ENCODE assay signal across 7 mouse cellular contexts in genomic region chr13:88821440-88822331, GRCm38 (mm10). TPM values are rescaled to one million over a fixed set of nuclear protein-coding genes. Genes with fewer than 3 reads are reported as not detected.
DNase-seq lines count a peak whose midpoint lies in the region; ATAC-seq and TF ChIP-seq lines count a peak whose summit lies in the region.

Edil3 (plus strand) TSS chr13:88821472.

- peak within 1 kb of the TSS; percentile 82 for H3K4me3 ChIP-seq in E14TG2a.4 (replicated peaks; ENCODE audit: low read length)
- peak within 1 kb of the TSS; percentile 65 to 66 for H3K4me3 ChIP-seq in ES-E14 (ENCODE audit: insufficient read depth in 1 of 2, low read depth in 1 of 2, low read length in 2 of 2, poor library complexity in 1 of 2, severe bottlenecking in 1 of 2)
- peak within 1 kb of the TSS; percentile 60 for H3K4me3 ChIP-seq in forebrain, embryonic 14.5 days (ENCODE audit: low read depth, low read length)
- H3K4me3 ChIP-seq in intestine, postnatal 0 days (ENCODE audit: low read depth, low read length) = peak within 1 kb of the TSS; percentile 60
- H3K4me3 ChIP-seq in limb, embryonic 15.5 days = peak within 1 kb of the TSS; percentile 63
- H3K4me3 ChIP-seq in midbrain, embryonic 16.5 days (ENCODE audit: low read depth, low read length) = peak within 1 kb of the TSS; percentile 88

- H3K9me3 ChIP-seq in E14TG2a.4 (ENCODE audit: low read length) = no peaks in the 10 kb centered on the region
- no peaks in the 10 kb centered on the region for H3K9me3 ChIP-seq in ES-E14 (ENCODE audit: control insufficient read depth, insufficient read depth, low read depth, low read length)
- H3K9me3 ChIP-seq in forebrain, embryonic 14.5 days (replicated peaks; ENCODE audit: control insufficient read depth, low read length) = no peaks in the 10 kb centered on the region
- H3K9me3 ChIP-seq in intestine, postnatal 0 days (ENCODE audit: control insufficient read depth) = no peaks in the 10 kb centered on the region
- no peaks in the 10 kb centered on the region for H3K9me3 ChIP-seq in limb, embryonic 15.5 days
- no peaks in the 10 kb centered on the region for H3K9me3 ChIP-seq in midbrain, embryonic 16.5 days (replicated peaks; ENCODE audit: control insufficient read depth, low read length, poor library complexity, severe bottlenecking)

- ATAC-seq in forebrain, embryonic 14.5 days = peak; percentile 84
- 0 out of 2 replicates have a peak, but pooled peaks have one; percentile 19 for ATAC-seq in intestine, postnatal 0 days
- ATAC-seq in limb, embryonic 15.5 days (ENCODE audit: insufficient number of reproducible peaks, low FRiP score, low TSS enrichment, low read depth) = no peak
- peak; percentile 89 for ATAC-seq in midbrain, embryonic 16.5 days

- peak within 1 kb of the TSS; percentile 80 for H3K4me2 ChIP-seq in forebrain, embryonic 14.5 days (ENCODE audit: low read length)
- H3K4me2 ChIP-seq in intestine, postnatal 0 days (replicated peaks; ENCODE audit: low read depth) = peak within 1 kb of the TSS; percentile 90
- peak within 1 kb of the TSS; percentile 93 for H3K4me2 ChIP-seq in limb, embryonic 15.5 days
- H3K4me2 ChIP-seq in midbrain, embryonic 16.5 days (ENCODE audit: low read length) = peak within 1 kb of the TSS; percentile 73

- in situ Hi-C loops in ES-E14 (cut with MboI; ENCODE audit: low sequenced_read_pairs in 2 of 2, unreplicated experiment in 2 of 2) = no loop called here

- no peak within 1 kb of the TSS for H3K27ac ChIP-seq in ES-E14 (ENCODE audit: insufficient read depth, low read depth, low read length, poor library complexity, severe bottlenecking)
- peak within 1 kb of the TSS; percentile 66; the same call in 1 of the 2 replicates for H3K27ac ChIP-seq in forebrain, embryonic 14.5 days (ENCODE audit: low read depth, low read length)
- no peak within 1 kb of the TSS for H3K27ac ChIP-seq in intestine, postnatal 0 days (ENCODE audit: low read depth, low read length)
- peak within 1 kb of the TSS; percentile 40; the same call in 1 of the 2 replicates for H3K27ac ChIP-seq in limb, embryonic 15.5 days
- peak within 1 kb of the TSS; percentile 87 for H3K27ac ChIP-seq in midbrain, embryonic 16.5 days (ENCODE audit: low read length)

- no peak for DNase-seq in ES-E14 (ENCODE audit: low read depth, low spot score)
- DNase-seq in forebrain, embryonic 14.5 days (ENCODE audit: low spot score) = peak; percentile 83
- peak; percentile 28 for DNase-seq in yolk sac, embryonic 10.5 days (ENCODE audit: low spot score)

- H3K36me3 ChIP-seq in E14TG2a.4 (ENCODE audit: insufficient read depth, low read length) = no peaks in the 10 kb centered on the region
- no peaks in the 10 kb centered on the region for H3K36me3 ChIP-seq in ES-E14 (ENCODE audit: control insufficient read depth, insufficient read depth, low read length, poor library complexity, severe bottlenecking)
- no peaks in the 10 kb centered on the region for H3K36me3 ChIP-seq in forebrain, embryonic 14.5 days (ENCODE audit: control insufficient read depth, insufficient read depth, low read length)
- H3K36me3 ChIP-seq in intestine, postnatal 0 days (ENCODE audit: control insufficient read depth, insufficient read depth) = no peaks in the 10 kb centered on the region
- no peaks in the 10 kb centered on the region for H3K36me3 ChIP-seq in limb, embryonic 15.5 days
- no peaks in the 10 kb centered on the region for H3K36me3 ChIP-seq in midbrain, embryonic 16.5 days (ENCODE audit: control insufficient read depth, insufficient read depth, low read length)

- H3K9ac ChIP-seq in ES-E14 (ENCODE audit: insufficient read depth, low read depth, low read length, poor library complexity, severe bottlenecking) = peak within 1 kb of the TSS; percentile 60
- H3K9ac ChIP-seq in forebrain, embryonic 14.5 days (ENCODE audit: low read length) = peak within 1 kb of the TSS; percentile 86
- peak within 1 kb of the TSS; percentile 50 for H3K9ac ChIP-seq in intestine, postnatal 0 days (ENCODE audit: low read depth, low read length)
- H3K9ac ChIP-seq in limb, embryonic 15.5 days = peak within 1 kb of the TSS; percentile 62
- H3K9ac ChIP-seq in midbrain, embryonic 16.5 days (ENCODE audit: low read depth, low read length) = peak within 1 kb of the TSS; percentile 93

- WGBS in forebrain, embryonic 14.5 days = under 1% methylated on average over 55 of the region's 60 CpGs
- WGBS in intestine, postnatal 0 days = under 1% methylated on average over 54 of the region's 60 CpGs
- under 1% methylated on average over 53 of the region's 60 CpGs for WGBS in limb, embryonic 15.5 days
- under 1% methylated on average over 60 of the region's 60 CpGs for WGBS in midbrain, embryonic 16.5 days

- TF ChIP-seq CTCF in E14TG2a.4 (conservative IDR thresholded peaks at IDR 0.05; ENCODE audit: low read length) = no peak
- no peak for TF ChIP-seq CTCF in intestine, postnatal 0 days (IDR thresholded peaks at IDR 0.05; ENCODE audit: low read depth)

- H3K4me1 ChIP-seq in E14TG2a.4 (replicated peaks; ENCODE audit: low read depth, low read length) = peaks cover 27% of the 10 kb centered on the region
- peaks cover 0 to 2% of the 10 kb centered on the region in 2 experiments; a peak in 1 of 4 replicates for H3K4me1 ChIP-seq in ES-E14 (ENCODE audit: control insufficient read depth in 2 of 2, insufficient read depth in 2 of 2, low read length in 2 of 2, poor library complexity in 1 of 2)
- 0 out of 2 replicates have a peak, but pooled peaks cover 6% of the 10 kb centered on the region for H3K4me1 ChIP-seq in forebrain, embryonic 14.5 days (ENCODE audit: control insufficient read depth, insufficient read depth, low read length)
- H3K4me1 ChIP-seq in intestine, postnatal 0 days (replicated peaks; ENCODE audit: control insufficient read depth, insufficient read depth, low read length) = no peaks in the 10 kb centered on the region
- H3K4me1 ChIP-seq in limb, embryonic 15.5 days = peaks cover 8% of the 10 kb centered on the region; the same call in 1 of the 2 replicates
- peaks cover 7% of the 10 kb centered on the region for H3K4me1 ChIP-seq in midbrain, embryonic 16.5 days (ENCODE audit: control insufficient read depth, insufficient read depth, low read length)

- H3K27me3 ChIP-seq in E14TG2a.4 (ENCODE audit: insufficient read depth, low read length) = peaks cover 34% of the 10 kb centered on the region
- no peaks in the 10 kb centered on the region for H3K27me3 ChIP-seq in forebrain, embryonic 14.5 days (replicated peaks; ENCODE audit: control insufficient read depth, insufficient read depth, low read length)
- peaks cover 7% of the 10 kb centered on the region; the same call in 1 of the 2 replicates for H3K27me3 ChIP-seq in intestine, postnatal 0 days (replicated peaks; ENCODE audit: control insufficient read depth, insufficient read depth, low read length)
- H3K27me3 ChIP-seq in limb, embryonic 15.5 days = peaks cover 5% of the 10 kb centered on the region; the same call in 1 of the 2 replicates
- no peaks in the 10 kb centered on the region for H3K27me3 ChIP-seq in midbrain, embryonic 16.5 days (ENCODE audit: control insufficient read depth, insufficient read depth, low read depth, low read length)

TF ChIP-seq in ES-E14, 5 proteins besides CTCF, POLR2A, EP300 and RAD21:
- TF ChIP-seq MAFK (IDR thresholded peaks at IDR 0.05; ENCODE audit: insufficient read depth, low read depth, low read length) (no peak), ZNF384 (IDR thresholded peaks at IDR 0.05; ENCODE audit: low read depth, low read length) (no peak), ZC3H11A (IDR thresholded peaks at IDR 0.05; ENCODE audit: borderline replicate concordance, low read depth, low read length) (no peak), HCFC1 (IDR thresholded peaks at IDR 0.05; ENCODE audit: borderline replicate concordance, insufficient read depth, low read length) (no peak)
TF ChIP-seq in ES-E14: peak in this region for 0.

RNA-seq across cellular contexts. Expression of gene Edil3, which starts in this region (rescaled TPM):
- 0.37 and 0.89 TPM in 2 replicates for total RNA-seq in ES-E14 (2012; rRNA removed)
- polyA plus RNA-seq in forebrain, embryonic 14.5 days (2014; fragmentation: Nextera tagmentation; extraction: Ambion mirVana) = 38.5 and 52.2 TPM in 2 replicates
- 3.0 and 3.4 TPM in 2 replicates for polyA plus RNA-seq in intestine, postnatal 0 days (2015; fragmentation: Nextera tagmentation; extraction: Ambion mirVana)
- 9.5 and 10.5 TPM in 2 replicates for polyA plus RNA-seq in limb, embryonic 15.5 days (2015; fragmentation: Nextera tagmentation; extraction: Ambion mirVana)
- 55.1 and 55.3 TPM in 2 replicates for polyA plus RNA-seq in midbrain, embryonic 16.5 days (2015; fragmentation: Nextera tagmentation; extraction: Ambion mirVana)

Comparison
In these comparisons a context has a peak if more than half of its experiments do, and no peak if none do; other contexts are left out.
1. H3K27ac ChIP-seq: peak in forebrain, embryonic 14.5 days (single experiment), limb, embryonic 15.5 days (single experiment) and midbrain, embryonic 16.5 days (single experiment); none in ES-E14 (single experiment) and intestine, postnatal 0 days (single experiment).
2. Peak in every context shown above with its lines, with median percentiles within 50 percentile points of each other: H3K4me3 ChIP-seq, H3K9ac ChIP-seq and H3K4me2 ChIP-seq.